Mouse (Mus musculus) common myeloid progenitor, adult 5-6 weeks (primary cell): ENCODE results near the gene Brd7. TPM values are rescaled to one million over a fixed set of nuclear protein-coding genes. Genes with fewer than 3 reads are reported as not detected.

Source experiments
- ATAC-seq: replicated peaks from 2 replicates; pipeline ENCODE4 v1.8.0; 2016; ENCODE audit warnings: low read depth, mild to moderate bottlenecking, moderate TSS enrichment, inconsistent platforms; ENCODE audit not compliant: poor library complexity, severe bottlenecking
- total RNA-seq: library from RNA; stranded (forward); fragments of 200-1000, 187-1606 nt; gene quantifications from 2 replicates; pipeline ENCODE4 v1.2.3, GENCODE M21; 2017

Brd7 gene
- total RNA-seq, 1 experiment from 2014 or later = 88.8 TPM

- ATAC-seq = no peak
Measured at GRCm38 (mm10) chr8:88313991-88314390, 48.0 kb downstream of the Brd7 start.

- ATAC-seq = no peak
Measured at GRCm38 (mm10) chr8:88312966-88313365, 49.0 kb downstream of the Brd7 start.

DNA sequence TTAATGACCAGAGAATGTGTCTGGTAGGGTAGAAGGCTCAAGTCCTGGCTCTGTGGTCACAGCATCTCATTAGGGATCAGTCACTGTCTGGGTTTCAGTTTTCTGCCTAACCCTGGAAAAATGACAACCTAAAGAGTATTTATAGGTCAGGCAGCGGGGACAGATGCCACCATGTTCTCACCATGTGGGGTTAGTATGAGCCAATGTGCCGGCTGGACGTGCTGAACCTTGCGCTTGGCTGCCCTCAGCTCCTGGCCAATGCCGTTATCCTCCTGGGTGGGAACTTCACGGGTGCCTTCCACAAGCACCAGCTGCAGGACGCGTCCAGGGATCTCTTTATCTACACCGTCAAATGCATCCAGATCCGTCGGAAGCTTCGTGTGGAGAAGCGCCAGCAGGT is 51.7 kb downstream of the Brd7 start:
- ATAC-seq = no peak

GRCm38 (mm10) chr8:88309881-88310280 is 52.1 kb downstream of the Brd7 start:
- ATAC-seq = no peak

- ATAC-seq = peak; percentile 85
Measured at GRCm38 (mm10) chr8:88309274-88309873, 52.6 kb downstream of the Brd7 start.

GRCm38 (mm10) chr8:88307736-88308135 is 54.3 kb downstream of the Brd7 start:
- no peak for ATAC-seq

GRCm38 (mm10) chr8:88306511-88306910 is 55.5 kb downstream of the Brd7 start:
- peak; percentile 30; the same call in 1 of the 2 replicates for ATAC-seq

GRCm38 (mm10) chr8:88305814-88306213 is 56.2 kb downstream of the Brd7 start:
- ATAC-seq = peak; percentile 34

- no peak for ATAC-seq
Measured at GRCm38 (mm10) chr8:88301589-88302437, 60.2 kb downstream of the Brd7 start.

DNA sequence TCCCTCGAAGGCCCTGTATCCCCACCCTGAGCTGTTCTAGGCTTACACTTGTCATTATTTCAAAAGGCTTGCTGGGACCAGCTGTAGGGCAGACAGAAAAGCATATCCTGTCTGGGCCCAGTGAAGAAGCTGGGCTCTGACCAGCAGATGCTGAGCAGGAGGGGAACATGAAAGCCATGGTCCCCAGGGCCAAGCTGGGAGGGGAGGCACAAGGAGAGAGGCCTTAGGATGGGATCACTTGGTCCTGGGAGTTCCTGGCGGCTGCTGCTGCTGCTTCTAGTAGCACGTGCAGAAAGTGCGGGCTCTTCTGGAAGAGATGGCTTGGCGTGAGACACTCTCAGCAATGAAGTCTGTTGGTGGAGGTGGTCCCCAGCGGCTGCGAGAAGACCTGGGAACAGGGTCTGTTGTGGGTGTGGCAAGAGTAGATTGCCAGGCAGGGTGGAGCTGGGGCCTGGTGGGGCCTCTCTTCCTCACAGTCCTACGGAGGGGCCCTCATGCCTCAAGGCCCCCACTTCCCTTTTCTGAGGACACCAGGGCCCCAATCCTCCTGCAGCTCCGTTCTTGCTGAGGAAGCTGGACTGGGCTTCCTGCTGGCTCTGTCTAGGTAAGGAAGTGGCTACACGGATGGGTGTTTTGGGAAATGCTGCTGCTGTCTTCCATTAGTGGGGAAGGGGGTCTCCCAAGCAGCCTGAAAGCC is 61.9 kb downstream of the Brd7 start:
- ATAC-seq = peak; percentile 77

- no peak for ATAC-seq
Measured at GRCm38 (mm10) chr8:88298733-88299103, 63.3 kb downstream of the Brd7 start.

- peak; percentile 53 for ATAC-seq
Measured at GRCm38 (mm10) chr8:88297976-88298732, 63.8 kb downstream of the Brd7 start.

DNA sequence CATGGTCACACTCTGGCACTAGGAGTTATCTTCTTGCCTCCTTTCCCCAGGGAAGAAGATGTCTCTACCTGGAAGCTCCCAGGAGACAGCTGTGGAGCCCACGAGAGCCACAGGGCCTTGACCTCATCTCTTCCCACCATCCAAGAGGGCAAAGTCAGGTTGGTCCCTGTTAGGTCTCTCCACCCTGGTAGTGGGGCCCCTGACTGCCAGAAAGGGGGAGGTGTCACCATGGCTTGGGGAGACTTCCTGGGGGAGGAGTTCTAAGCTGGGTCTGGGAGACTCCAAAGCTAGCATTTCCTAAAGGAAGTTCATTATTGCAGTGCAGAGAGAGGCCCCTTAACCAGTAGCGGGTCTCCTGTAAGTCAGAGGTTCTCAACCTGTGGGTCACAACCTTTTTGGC is 67.0 kb downstream of the Brd7 start:
- ATAC-seq = no peak

DNA sequence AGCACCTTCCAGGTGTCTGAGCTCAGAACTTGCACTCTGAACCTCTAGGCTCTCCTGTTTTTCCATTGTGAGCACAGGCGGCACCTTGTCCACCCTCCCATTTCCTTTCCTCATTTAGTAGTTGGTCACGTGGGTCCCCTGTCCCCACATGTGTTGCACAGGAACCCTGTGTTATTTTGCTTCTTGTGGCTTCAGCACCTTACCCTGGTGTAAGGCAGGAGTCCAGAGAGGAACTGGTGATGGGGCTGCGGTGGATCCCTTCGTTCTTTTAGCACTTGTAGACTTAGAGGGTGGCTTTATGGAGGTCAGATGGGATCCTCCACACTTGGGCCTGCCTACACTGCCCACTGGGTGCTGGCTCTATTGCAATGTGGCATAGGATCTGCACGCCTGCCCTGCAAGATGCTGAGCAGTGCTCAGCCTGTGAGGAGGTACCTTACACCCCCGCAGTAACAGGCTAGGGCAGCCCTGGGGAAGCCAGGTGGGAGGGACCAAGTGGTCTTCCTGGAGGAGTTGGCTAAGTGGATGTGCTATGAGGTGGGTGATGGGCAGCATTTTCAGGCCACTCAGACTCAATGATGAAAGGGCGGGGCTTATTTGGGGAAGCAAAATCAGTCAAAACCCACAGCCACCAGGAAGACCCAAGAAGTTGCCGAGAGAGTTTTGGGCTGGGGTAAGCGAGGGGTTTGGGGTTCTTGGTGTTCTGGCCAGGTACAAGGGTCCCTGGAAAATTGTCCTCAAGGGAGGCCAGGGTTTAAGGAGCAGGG is 68.2 kb downstream of the Brd7 start:
- ATAC-seq = peak; percentile 53

DNA sequence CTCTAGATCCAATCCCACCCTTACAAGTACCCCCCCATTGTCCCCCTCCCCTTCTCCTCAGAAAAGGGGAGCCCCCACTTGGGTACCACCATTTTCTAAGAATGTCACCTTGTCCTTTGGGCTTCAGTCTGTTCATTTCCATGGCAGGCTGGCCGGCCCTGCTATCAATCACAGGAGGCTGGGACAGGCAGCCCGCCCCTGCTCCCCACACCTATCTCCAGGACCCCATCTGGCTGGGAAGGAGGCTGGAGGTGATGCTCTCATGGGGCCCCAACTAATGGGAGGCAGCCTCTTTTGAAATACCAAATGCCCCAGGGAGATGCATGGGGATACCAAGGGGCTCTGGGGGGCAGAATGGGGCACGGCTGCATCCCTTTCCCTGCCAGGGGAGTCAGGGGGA is 69.1 kb downstream of the Brd7 start:
- no peak for ATAC-seq

DNA sequence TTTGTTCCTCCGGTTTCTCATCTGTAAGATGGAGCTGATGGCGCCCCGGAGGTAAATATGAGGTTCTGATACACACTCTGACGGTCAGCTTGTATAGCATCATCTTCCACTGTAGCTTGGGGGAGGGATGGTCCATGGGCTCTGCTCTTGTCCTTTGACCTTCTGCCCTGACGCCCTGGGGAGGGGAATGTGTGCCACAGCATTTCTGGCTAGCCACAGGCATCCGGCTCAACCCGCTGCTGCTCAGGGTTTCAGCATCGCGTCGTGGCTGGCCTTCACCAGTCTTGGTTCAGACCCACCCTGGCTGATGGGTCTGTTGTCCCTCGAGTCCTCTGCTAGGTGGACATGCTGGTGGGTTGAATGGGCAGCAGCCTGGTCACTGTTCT is 70.7 kb downstream of the Brd7 start:
- no peak for ATAC-seq

DNA sequence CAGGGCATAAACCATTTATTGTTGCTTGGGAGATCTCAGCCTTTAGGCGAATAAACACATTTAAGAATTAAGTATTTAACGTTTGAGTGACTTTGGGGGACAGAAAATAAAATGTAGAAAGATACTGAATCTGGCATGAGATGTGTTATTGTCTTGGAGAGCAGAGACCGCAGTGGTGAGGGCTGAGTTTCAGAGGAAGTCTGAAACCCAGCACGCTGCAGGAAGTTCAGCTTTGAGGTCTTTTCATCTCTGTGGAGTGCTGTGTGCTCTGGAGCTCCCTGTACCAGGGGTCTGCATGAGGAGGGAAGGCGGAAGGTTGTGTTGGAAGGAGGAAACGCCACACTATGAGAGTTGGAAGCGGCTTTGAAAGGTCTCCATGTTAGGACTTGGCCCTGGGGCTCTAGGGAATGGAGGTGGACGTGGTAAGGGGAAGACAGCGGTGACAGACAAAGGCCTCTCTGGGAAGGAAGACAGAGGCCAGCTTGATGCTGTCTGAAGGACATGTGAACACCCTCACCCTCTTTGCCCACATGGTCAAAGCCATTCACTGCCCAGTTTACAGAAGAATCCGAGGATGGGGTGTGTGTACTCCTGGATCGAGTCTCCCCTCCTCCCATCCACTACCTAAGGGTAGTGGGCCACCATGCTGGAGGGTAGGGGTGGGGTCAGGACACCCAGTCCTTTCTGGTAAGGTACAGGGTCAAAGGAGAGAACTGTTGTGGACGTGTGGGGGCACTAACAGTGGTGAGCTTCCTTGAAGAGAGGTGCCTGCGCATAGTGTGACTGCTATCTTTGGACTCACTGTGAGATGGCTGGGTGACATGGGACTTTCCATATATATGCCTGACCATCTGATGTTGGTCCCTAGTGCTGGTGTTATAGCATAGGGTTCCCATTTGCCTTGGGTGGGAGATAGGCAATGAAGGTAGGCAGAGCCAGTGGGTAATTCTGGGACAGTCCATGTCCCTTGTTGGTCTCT is 71.4 kb downstream of the Brd7 start:
- peak; percentile 29 for ATAC-seq

DNA sequence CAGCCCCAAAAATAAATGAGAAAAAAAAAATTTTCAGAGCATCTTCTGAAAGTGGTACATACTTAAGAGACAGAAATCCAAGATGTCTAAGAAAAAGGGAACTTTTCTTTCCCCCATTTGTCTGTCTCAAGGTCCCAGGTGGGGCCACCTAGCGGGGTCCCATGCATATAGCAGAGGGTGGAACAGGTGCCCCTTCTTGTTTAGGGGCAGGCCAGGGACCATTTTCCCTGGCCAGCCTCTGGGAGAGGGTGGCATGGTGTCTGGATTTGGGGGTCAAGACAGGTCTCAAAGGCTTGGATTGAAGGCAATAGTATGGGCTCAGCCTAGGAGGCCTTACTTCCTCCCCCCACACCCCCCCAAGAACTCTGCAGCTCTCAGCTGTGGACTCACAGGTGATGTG is 72.1 kb downstream of the Brd7 start:
- ATAC-seq = no peak
